Mouse (Mus musculus): ENCODE measurements at regions not wholly inside any gene's neighbourhood (a gene's known extent, or its start where the extent isn't known, plus 50 kb on each side); places are given as distances from the start of the nearest gene placed in this dataset.

GRCm38 (mm10) chr4:150758467-150759237 is 95.1 kb upstream of the Errfi1 start:
- no peak for DNase-seq

GRCm38 (mm10) chr4:150757815-150758426 is 95.8 kb upstream of the Errfi1 start:
- DNase-seq, result no peak

GRCm38 (mm10) chr4:150757291-150757741 is 96.4 kb upstream of the Errfi1 start:
- DNase-seq, result no peak

GRCm38 (mm10) chr4:150755446-150755845 is 98.3 kb upstream of the Errfi1 start:
- DNase-seq, result no peak

- no peak for DNase-seq
These were observed 100.2 kb upstream of the Slc45a1 start for GRCm38 (mm10) chr4:150752151-150752550.

- DNase-seq, result no peak
These were observed 98.7 kb upstream of the Slc45a1 start for GRCm38 (mm10) chr4:150750445-150751213.

- no peak for DNase-seq
These were observed 97.1 kb upstream of the Slc45a1 start for GRCm38 (mm10) chr4:150749066-150749465.

- DNase-seq, result no peak
These were observed 96.4 kb upstream of the Slc45a1 start for GRCm38 (mm10) chr4:150748099-150749000.

- no peak for DNase-seq
These were observed 94.5 kb upstream of the Slc45a1 start for GRCm38 (mm10) chr4:150746430-150746923.

- DNase-seq, result peak; percentile 60
These were observed 93.8 kb upstream of the Slc45a1 start for GRCm38 (mm10) chr4:150745529-150746429.

- DNase-seq, result no peak
These were observed 91.5 kb upstream of the Slc45a1 start for GRCm38 (mm10) chr4:150743508-150743907.

- DNase-seq, result no peak
These were observed 91.1 kb upstream of the Slc45a1 start for GRCm38 (mm10) chr4:150743103-150743502.

- no peak for DNase-seq
These were observed 89.8 kb upstream of the Slc45a1 start for GRCm38 (mm10) chr4:150741810-150742209.

- DNase-seq, result no peak
These were observed 88.2 kb upstream of the Slc45a1 start for GRCm38 (mm10) chr4:150740167-150740566.

- DNase-seq, result no peak
These were observed 86.8 kb upstream of the Slc45a1 start for GRCm38 (mm10) chr4:150738736-150739135.

- no peak for DNase-seq
These were observed 78.3 kb upstream of the Slc45a1 start for GRCm38 (mm10) chr4:150730061-150730812.

- no peak for DNase-seq
These were observed 74.6 kb upstream of the Slc45a1 start for GRCm38 (mm10) chr4:150726539-150726938.

GRCm38 (mm10) chr4:150726136-150726480 is 74.1 kb upstream of the Slc45a1 start:
- no peak for DNase-seq

- no peak for DNase-seq
These were observed 73.6 kb upstream of the Slc45a1 start for GRCm38 (mm10) chr4:150725443-150726135.

- no peak for DNase-seq
These were observed 72.8 kb upstream of the Slc45a1 start for GRCm38 (mm10) chr4:150724823-150725222.
